20 mouse cellular contexts compared by ENCODE assay signal in genomic region chr5:46732510-46732909, GRCm38 (mm10).
DNase-seq lines count a peak whose midpoint lies in the region; ATAC-seq lines count a peak whose summit lies in the region.
"Had no signal": no experiment of that assay in that cellular context is flagged by ENCODE, and none has a peak within 500 bp of the region (broad histone marks: within the 10 kb centered on the region; RNA-seq: fewer than 3 reads in every experiment).

No protein-coding gene starts in this region.

- H3K27ac ChIP-seq in lung, embryonic 16.5 days (ENCODE audit: low read length) = no peak overlapping the region
- no peak overlapping the region for H3K27ac ChIP-seq in limb, embryonic 12.5 days
- no peak overlapping the region for H3K27ac ChIP-seq in liver, embryonic 11.5 days (ENCODE audit: low read depth, low read length)
- H3K27ac ChIP-seq: forebrain, embryonic 15.5 days; heart, adult 2 months; heart, embryonic 15.5 days; hindbrain, embryonic 10.5 days; hindbrain, embryonic 14.5 days had no signal

- 52% methylated on average over 3 of the region's 3 CpGs for WGBS in lung, embryonic 16.5 days
- 71% methylated on average over 3 of the region's 3 CpGs for WGBS in limb, embryonic 12.5 days
- 85% methylated on average over 3 of the region's 3 CpGs for WGBS in liver, embryonic 11.5 days

- ATAC-seq in lung, embryonic 16.5 days (ENCODE audit: low read depth) = peak; percentile 49; the same call in 1 of the 2 replicates
- ATAC-seq in limb, embryonic 12.5 days (ENCODE audit: insufficient number of reproducible peaks, insufficient read depth, low FRiP score, low TSS enrichment, low read depth) = peak; percentile 52; the same call in 1 of the 2 replicates
- ATAC-seq in liver, embryonic 11.5 days (replicated peaks; ENCODE audit: low FRiP score) = no peak
- ATAC-seq: activated CD4-positive, CD25-positive, alpha-beta regulatory T cell, adult 4 months; forebrain, embryonic 15.5 days; Patski had no signal

- no peak overlapping the region for H3K9ac ChIP-seq in lung, embryonic 16.5 days (ENCODE audit: low read length)
- no peak overlapping the region for H3K9ac ChIP-seq in limb, embryonic 12.5 days (replicated peaks)
- H3K9ac ChIP-seq in liver, embryonic 11.5 days (ENCODE audit: low read depth, low read length) = no peak overlapping the region
- H3K9ac ChIP-seq: forebrain, embryonic 15.5 days; heart, embryonic 15.5 days; hindbrain, embryonic 14.5 days had no signal

- no peak overlapping the region for H3K4me3 ChIP-seq in lung, embryonic 16.5 days (ENCODE audit: low read length)
- H3K4me3 ChIP-seq in limb, embryonic 12.5 days (replicated peaks) = no peak overlapping the region
- no peak overlapping the region for H3K4me3 ChIP-seq in liver, embryonic 11.5 days (ENCODE audit: low read depth, low read length)
- H3K4me3 ChIP-seq: forebrain, embryonic 15.5 days; heart, adult 2 months; heart, embryonic 15.5 days; hindbrain, embryonic 10.5 days had no signal

- H3K4me1 ChIP-seq in lung, embryonic 16.5 days (replicated peaks; ENCODE audit: control insufficient read depth, insufficient read depth, low read length) = no peaks in the 10 kb centered on the region
- H3K4me1 ChIP-seq in limb, embryonic 12.5 days (replicated peaks) = no peaks in the 10 kb centered on the region
- no peaks in the 10 kb centered on the region for H3K4me1 ChIP-seq in liver, embryonic 11.5 days (replicated peaks; ENCODE audit: control insufficient read depth, insufficient read depth, low read length)
- H3K4me1 ChIP-seq: forebrain, embryonic 15.5 days; heart, embryonic 15.5 days; hindbrain, embryonic 10.5 days had no signal

- H3K4me2 ChIP-seq in lung, embryonic 16.5 days (ENCODE audit: low read depth, low read length) = no peak overlapping the region
- H3K4me2 ChIP-seq in limb, embryonic 12.5 days = no peak overlapping the region
- no peak overlapping the region for H3K4me2 ChIP-seq in liver, embryonic 11.5 days
- H3K4me2 ChIP-seq: forebrain, embryonic 15.5 days; heart, embryonic 11.5 days; heart, embryonic 15.5 days; hindbrain, embryonic 14.5 days had no signal

- H3K27me3 ChIP-seq in lung, embryonic 16.5 days (ENCODE audit: control insufficient read depth, insufficient read depth, low read depth, low read length) = no peaks in the 10 kb centered on the region
- H3K27me3 ChIP-seq in limb, embryonic 12.5 days = no peaks in the 10 kb centered on the region
- no peaks in the 10 kb centered on the region for H3K27me3 ChIP-seq in liver, embryonic 11.5 days (replicated peaks; ENCODE audit: control insufficient read depth, insufficient read depth, low read length)
- H3K27me3 ChIP-seq: CH12.LX; forebrain, embryonic 15.5 days; heart, embryonic 15.5 days; Patski had no signal

- peak; percentile 43 for DNase-seq in heart, adult 11 months
- no peak for DNase-seq in heart, postnatal 4 days
- DNase-seq in lung, postnatal 14 days = no peak
- DNase-seq in liver, embryonic 11.5 days (ENCODE audit: low spot score) = no peak
- DNase-seq: adrenal gland, postnatal 14 days; cerebellum, adult 18-20 months; cerebellum, adult 9-11 months; gastrocnemius, postnatal 10 days; heart, adult 2 months; heart, postnatal 14 days had no signal

- no peaks in the 10 kb centered on the region for H3K36me3 ChIP-seq in lung, embryonic 16.5 days (ENCODE audit: control insufficient read depth, insufficient read depth, low read length)
- no peaks in the 10 kb centered on the region for H3K36me3 ChIP-seq in limb, embryonic 12.5 days
- H3K36me3 ChIP-seq in liver, embryonic 11.5 days (ENCODE audit: control insufficient read depth, insufficient read depth, low read length) = no peaks in the 10 kb centered on the region
- H3K36me3 ChIP-seq: forebrain, embryonic 15.5 days; heart, embryonic 15.5 days; hindbrain, embryonic 10.5 days had no signal

- no peaks in the 10 kb centered on the region for H3K9me3 ChIP-seq in lung, embryonic 16.5 days (ENCODE audit: control insufficient read depth, low read length)
- H3K9me3 ChIP-seq in limb, embryonic 12.5 days = no peaks in the 10 kb centered on the region
- H3K9me3 ChIP-seq in liver, embryonic 11.5 days (ENCODE audit: control insufficient read depth, low read length) = no peaks in the 10 kb centered on the region
- H3K9me3 ChIP-seq: forebrain, embryonic 15.5 days; heart, embryonic 15.5 days; hindbrain, embryonic 10.5 days had no signal
